Mouse (Mus musculus) midbrain, embryonic 15.5 days (tissue): ENCODE measurements around the gene Spns3. TPM values are rescaled to one million over a fixed set of nuclear protein-coding genes. Genes with fewer than 3 reads are reported as not detected.

Experiments used
- ATAC-seq: fragments of 200-750 bp; cut with Nextera tagmentation; replicated peaks from 2 replicates; pipeline ENCODE4 v1.8.0; 2017; ENCODE audit warnings: moderate TSS enrichment
- H3K27ac ChIP-seq: fragments of 300-500 bp; sonication (generic); 2 replicates; pipeline ENCODE4 v1.5.1; 2015; ENCODE audit warnings: mild to moderate bottlenecking, inconsistent platforms
- H3K27me3 ChIP-seq: fragments of 300-500 bp; sonication (generic); replicated peaks from 2 replicates; pipeline ENCODE4 v1.6.1; 2015; ENCODE audit warnings: inconsistent platforms
- H3K36me3 ChIP-seq: fragments of 300-500 bp; sonication (generic); replicated peaks from 2 replicates; pipeline ENCODE4 v1.6.1; 2015; ENCODE audit warnings: inconsistent platforms
- H3K4me1 ChIP-seq: fragments of 300-500 bp; sonication (generic); 2 replicates; pipeline ENCODE4 v1.6.1; 2015; ENCODE audit warnings: inconsistent platforms
- H3K4me2 ChIP-seq: fragments of 300-500 bp; sonication (generic); 2 replicates; pipeline ENCODE4 v1.6.1; 2015; ENCODE audit warnings: inconsistent platforms, mild to moderate bottlenecking, moderate library complexity
- H3K4me3 ChIP-seq: fragments of 300-500 bp; sonication (generic); 2 replicates; pipeline ENCODE4 v1.5.1; 2015; ENCODE audit warnings: mild to moderate bottlenecking, inconsistent platforms
- H3K9ac ChIP-seq: fragments of 300-500 bp; sonication (generic); 2 replicates; pipeline ENCODE4 v1.6.1; 2015; ENCODE audit warnings: mild to moderate bottlenecking, inconsistent platforms
- H3K9me3 ChIP-seq: fragments of 300-500 bp; sonication (generic); 2 replicates; pipeline ENCODE4 v1.6.1; 2016; ENCODE audit warnings: inconsistent platforms
- WGBS: fragments of 180-500 bp; shearing (Covaris S2); methylation state at CpG from one replicate; pipeline ENCODE4 v1.1.7; 2015; ENCODE audit warnings: mixed read lengths; 5-methylcytosine and 5-hydroxymethylcytosine counted together
- polyA plus RNA-seq: library from polyadenylated mRNA; unstranded; fragments of >200 nt; fragmentation: Nextera tagmentation; extraction: Ambion mirVana; gene quantifications from 2 replicates; pipeline ENCODE4 v1.2.1, GENCODE M21; 2015

The Spns3 gene
- polyA plus RNA-seq, 1 experiment from 2014 or later = not detected

DNA sequence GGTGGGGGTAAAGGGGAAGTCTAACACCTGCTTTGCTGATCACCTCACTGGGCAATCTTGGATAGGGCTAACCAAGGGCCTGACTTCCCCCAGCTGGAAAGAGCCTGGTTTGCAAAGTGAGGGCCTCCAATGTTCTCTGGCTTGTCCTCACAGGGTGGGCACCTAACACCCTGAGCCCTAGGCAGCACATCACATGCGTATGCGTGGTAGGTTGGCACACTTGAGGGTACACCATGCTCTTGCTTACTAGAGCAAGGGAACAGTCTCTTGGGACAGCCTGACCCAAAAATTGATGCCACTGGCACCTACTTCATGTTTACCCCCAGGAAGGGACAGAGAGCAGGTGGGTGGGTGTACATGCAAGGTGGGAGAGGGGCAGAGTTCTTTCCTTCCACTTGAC is 62.6 kb downstream of the Spns3 start:
- WGBS = 91% methylated on average over 2 of the region's 2 CpGs
- H3K4me1 ChIP-seq = peaks cover 39% of the 10 kb centered on the region
- no peak for ATAC-seq
- peak overlapping the region; percentile 63 for H3K4me2 ChIP-seq
- no peaks in the 10 kb centered on the region for H3K36me3 ChIP-seq
- H3K9ac ChIP-seq = peak overlapping the region; percentile 70; the same call in 1 of the 2 replicates
- peak overlapping the region; percentile 81 for H3K27ac ChIP-seq
- no peaks in the 10 kb centered on the region for H3K27me3 ChIP-seq
- peak overlapping the region; percentile 61 for H3K4me3 ChIP-seq
- no peaks in the 10 kb centered on the region for H3K9me3 ChIP-seq

DNA sequence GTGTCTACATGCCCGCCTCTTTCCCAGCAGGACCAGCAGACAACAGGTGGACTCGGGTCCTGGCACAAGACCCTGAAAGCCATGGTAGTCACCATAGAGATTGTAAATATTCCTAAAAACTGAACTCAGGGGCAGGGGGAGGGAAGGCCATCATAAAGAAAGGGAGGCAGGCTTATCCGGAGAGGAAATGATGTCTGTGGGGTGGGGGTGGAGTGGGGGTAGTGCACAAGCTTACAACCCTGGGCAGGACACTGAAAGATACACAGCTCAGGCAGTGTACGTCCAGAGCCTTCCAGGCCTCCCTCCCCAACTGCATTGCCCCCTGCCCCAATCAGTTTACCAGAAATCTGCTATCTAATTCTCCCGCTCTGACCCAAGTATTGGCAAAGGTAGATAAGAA is 63.1 kb downstream of the Spns3 start:
- Histone ChIP-seq H3K27ac (0 out of 2 replicates have a peak overlapping the region, but pooled peaks have one; percentile 14), H3K9me3 (no peaks in the 10 kb centered on the region), H3K4me3 (peak overlapping the region; percentile 61; the same call in 1 of the 2 replicates), H3K9ac (0 out of 2 replicates have a peak overlapping the region, but pooled peaks have one; percentile 70), H3K4me2 (peak overlapping the region; percentile 63), H3K4me1 (peaks cover 39% of the 10 kb centered on the region), H3K27me3 (no peaks in the 10 kb centered on the region), H3K36me3 (no peaks in the 10 kb centered on the region)
- no peak for ATAC-seq
- 60% methylated on average over 5 of the region's 5 CpGs for WGBS

DNA sequence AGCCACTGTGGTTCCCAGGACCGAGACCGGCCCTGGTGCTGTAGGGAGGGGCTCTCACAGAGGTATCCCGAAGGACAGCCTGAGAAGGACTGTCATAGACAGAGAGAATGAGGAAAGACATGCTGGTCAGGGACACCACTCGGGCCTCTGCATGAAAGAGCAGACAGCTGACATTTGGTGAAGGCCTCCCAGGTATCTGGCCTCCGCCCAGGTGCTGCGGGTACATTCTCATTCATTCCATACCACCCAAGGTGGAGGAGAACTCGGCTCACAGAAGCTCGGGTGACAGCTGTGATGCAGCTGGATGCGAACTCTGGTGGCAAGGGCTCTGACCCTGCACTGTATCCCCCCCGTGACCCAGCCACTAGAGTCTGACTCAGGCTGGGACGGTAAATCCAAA is 64.3 kb downstream of the Spns3 start:
- Histone ChIP-seq H3K27me3 (no peaks in the 10 kb centered on the region), H3K9me3 (no peaks in the 10 kb centered on the region), H3K36me3 (no peaks in the 10 kb centered on the region), H3K4me3 (no peak overlapping the region), H3K4me2 (no peak overlapping the region), H3K27ac (no peak overlapping the region), H3K4me1 (peaks cover 39% of the 10 kb centered on the region), H3K9ac (no peak overlapping the region)
- 80% methylated on average over 11 of the region's 11 CpGs for WGBS
- no peak for ATAC-seq

DNA sequence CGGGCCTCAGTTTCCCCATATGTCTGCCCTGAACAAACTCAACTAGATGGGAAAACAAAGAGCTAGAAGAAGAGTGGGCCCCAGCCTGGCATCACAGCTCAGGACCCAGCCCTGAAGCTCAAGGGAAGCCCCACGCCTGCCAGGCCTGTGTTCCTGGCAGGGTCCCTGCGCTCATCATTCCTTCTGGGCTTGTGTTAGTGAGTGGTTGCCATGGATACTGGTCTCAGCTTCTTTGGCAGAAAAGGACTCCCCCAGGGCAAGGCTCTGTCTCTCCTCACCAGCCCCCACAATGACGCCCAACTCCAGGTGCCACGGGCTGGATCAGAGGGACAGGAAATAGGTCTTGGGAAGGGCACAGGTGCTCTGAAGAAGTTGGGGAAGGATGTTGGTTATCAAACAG is 65.1 kb downstream of the Spns3 start:
- ATAC-seq = no peak
- Histone ChIP-seq H3K36me3 (no peaks in the 10 kb centered on the region), H3K9me3 (no peaks in the 10 kb centered on the region), H3K4me3 (no peak overlapping the region), H3K27me3 (no peaks in the 10 kb centered on the region), H3K4me1 (peaks cover 39% of the 10 kb centered on the region), H3K27ac (no peak overlapping the region), H3K4me2 (no peak overlapping the region), H3K9ac (no peak overlapping the region)
- WGBS = 34% methylated on average over 5 of the region's 5 CpGs

DNA sequence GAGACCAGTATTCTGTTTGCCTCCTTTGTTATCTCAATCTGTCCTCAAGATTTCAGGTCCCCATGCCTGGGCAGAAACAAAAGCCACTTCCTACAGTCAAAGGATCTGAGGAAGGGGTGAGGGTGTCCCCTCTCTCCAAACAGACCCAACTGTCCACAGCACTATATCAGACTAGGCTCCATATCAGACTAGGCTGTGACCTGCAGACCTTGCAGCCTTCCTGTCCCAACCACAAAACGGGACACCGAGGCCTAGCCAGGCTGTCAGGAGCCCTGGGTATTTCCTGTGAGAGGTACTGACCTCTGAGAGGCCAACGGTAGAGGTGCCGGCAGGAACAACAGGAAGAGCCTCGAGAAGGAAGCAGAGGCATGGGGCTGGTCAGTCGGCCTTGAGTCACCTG is 65.8 kb downstream of the Spns3 start:
- WGBS = 82% methylated on average over 6 of the region's 6 CpGs
- no peaks in the 10 kb centered on the region for H3K9me3 ChIP-seq
- no peaks in the 10 kb centered on the region for H3K36me3 ChIP-seq
- ATAC-seq = no peak
- H3K4me2 ChIP-seq = no peak overlapping the region
- H3K4me1 ChIP-seq = peaks cover 39% of the 10 kb centered on the region
- H3K27me3 ChIP-seq = no peaks in the 10 kb centered on the region
- H3K9ac ChIP-seq = no peak overlapping the region
- no peak overlapping the region for H3K4me3 ChIP-seq
- H3K27ac ChIP-seq = no peak overlapping the region

DNA sequence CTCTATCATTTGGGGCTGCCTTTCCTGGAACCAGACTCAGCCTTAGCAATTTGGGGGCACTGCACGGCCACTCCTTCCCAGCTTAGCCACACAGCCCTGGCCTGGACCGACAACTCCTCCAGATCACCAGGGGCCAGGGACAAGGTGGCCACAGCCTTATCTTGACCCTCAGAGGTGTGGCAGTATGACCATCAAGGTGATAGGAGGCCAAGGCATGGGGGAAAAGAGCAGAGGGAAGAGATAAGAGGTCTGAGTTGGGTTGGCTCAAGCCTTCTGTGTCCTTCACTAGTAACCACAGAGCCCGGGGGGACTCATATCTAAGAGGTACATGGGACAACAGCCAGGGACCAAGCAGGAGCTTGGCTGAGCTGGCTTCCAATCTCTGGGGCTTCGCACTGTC is 68.4 kb downstream of the Spns3 start:
- Histone ChIP-seq H3K36me3 (no peaks in the 10 kb centered on the region), H3K27ac (no peak overlapping the region), H3K4me3 (no peak overlapping the region), H3K27me3 (no peaks in the 10 kb centered on the region), H3K4me2 (no peak overlapping the region), H3K4me1 (peaks cover 30% of the 10 kb centered on the region), H3K9ac (no peak overlapping the region), H3K9me3 (no peaks in the 10 kb centered on the region)
- WGBS = 90% methylated on average over 4 of the region's 4 CpGs
- ATAC-seq = no peak

DNA sequence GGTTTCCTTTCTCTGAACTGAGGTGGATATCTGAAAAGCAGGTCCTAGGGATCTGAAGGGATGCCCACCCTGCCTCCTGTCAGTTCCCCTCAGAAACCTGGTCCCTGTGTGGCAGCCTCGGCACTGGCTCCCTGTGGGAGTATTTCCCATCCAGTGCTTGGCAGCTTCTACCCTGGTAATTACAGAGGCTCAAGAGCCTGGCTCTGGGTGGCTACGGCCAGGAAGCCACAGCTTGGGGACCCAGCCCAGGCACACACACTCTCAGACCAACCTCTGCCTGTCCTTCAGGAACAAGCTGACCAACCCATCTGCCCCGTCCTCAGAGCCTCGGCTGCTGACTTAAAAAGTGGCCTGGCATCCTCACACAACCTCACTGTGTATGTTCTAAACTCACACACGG is 69.0 kb downstream of the Spns3 start:
- no peak overlapping the region for H3K9ac ChIP-seq
- H3K36me3 ChIP-seq = no peaks in the 10 kb centered on the region
- 87% methylated on average over 5 of the region's 5 CpGs for WGBS
- no peaks in the 10 kb centered on the region for H3K27me3 ChIP-seq
- no peaks in the 10 kb centered on the region for H3K9me3 ChIP-seq
- no peak overlapping the region for H3K27ac ChIP-seq
- ATAC-seq = no peak
- no peak overlapping the region for H3K4me3 ChIP-seq
- peaks cover 25% of the 10 kb centered on the region for H3K4me1 ChIP-seq
- H3K4me2 ChIP-seq = no peak overlapping the region

DNA sequence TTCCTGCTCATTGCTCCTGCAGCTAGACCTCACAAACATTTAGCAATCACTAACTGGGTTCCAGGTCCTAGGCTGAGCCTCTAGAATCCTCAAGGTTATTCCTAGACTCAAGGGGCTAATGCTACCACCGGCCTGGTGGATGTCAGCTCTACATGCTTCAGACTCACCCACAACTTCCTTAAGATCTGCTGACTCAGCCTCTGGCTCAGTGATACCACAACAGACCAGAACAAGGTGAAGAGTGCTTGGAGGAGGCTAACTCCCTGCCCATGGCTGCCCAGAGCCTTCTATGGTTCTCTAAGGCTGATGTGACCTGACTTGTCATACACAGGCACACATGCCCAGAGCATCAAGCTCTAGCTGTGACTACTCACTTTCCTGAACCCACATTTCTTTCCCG is 70.8 kb downstream of the Spns3 start:
- Histone ChIP-seq H3K27ac (no peak overlapping the region), H3K27me3 (no peaks in the 10 kb centered on the region), H3K36me3 (no peaks in the 10 kb centered on the region), H3K9me3 (no peaks in the 10 kb centered on the region), H3K4me2 (no peak overlapping the region), H3K4me3 (no peak overlapping the region), H3K4me1 (peaks cover 8% of the 10 kb centered on the region), H3K9ac (no peak overlapping the region)
- ATAC-seq = no peak
- WGBS = 89% methylated on average over 2 of the region's 2 CpGs

DNA sequence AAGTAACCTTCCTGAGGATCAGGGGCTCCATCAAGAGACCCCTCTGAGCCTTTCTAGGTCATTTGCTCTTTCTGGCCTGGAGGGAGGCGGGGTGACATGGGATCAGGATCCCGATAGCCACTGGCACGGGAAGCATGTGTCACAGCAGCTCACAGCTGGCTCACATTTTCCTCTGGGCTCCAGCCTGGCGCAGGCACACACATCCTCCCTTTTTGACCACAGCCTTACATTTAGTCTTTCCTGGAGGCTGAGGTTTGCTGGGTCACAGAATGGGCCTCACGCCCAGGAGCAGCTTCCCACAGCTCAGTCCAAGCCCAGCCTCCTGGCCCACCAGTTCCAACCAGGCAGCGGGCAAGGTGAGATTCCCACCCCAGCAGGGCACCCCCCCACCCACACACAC is 72.1 kb downstream of the Spns3 start:
- no peak overlapping the region for H3K4me3 ChIP-seq
- H3K9ac ChIP-seq = no peak overlapping the region
- 72% methylated on average over 6 of the region's 6 CpGs for WGBS
- ATAC-seq = no peak
- no peak overlapping the region for H3K27ac ChIP-seq
- H3K27me3 ChIP-seq = no peaks in the 10 kb centered on the region
- no peak overlapping the region for H3K4me2 ChIP-seq
- peaks cover 7% of the 10 kb centered on the region for H3K4me1 ChIP-seq
- H3K36me3 ChIP-seq = no peaks in the 10 kb centered on the region
- H3K9me3 ChIP-seq = no peaks in the 10 kb centered on the region

DNA sequence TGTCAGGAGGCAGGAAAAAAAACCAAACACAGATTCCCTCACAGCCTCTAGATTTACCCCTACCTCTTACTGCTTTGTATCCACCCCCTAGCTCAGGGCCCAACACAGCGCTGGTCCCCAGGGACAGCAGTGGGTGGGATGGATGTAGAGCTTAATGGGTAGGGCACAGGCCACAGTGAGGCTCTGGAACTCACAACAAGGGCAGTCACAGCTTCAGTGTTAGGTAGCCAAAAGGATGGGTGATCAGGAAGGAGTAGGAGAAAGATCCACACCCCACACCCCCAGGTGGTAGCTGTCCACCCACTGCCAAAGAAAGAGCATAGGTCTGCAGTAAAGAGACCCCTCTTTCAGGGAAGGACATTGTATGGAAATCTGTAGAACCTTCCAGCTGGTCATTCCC is 72.7 kb downstream of the Spns3 start:
- Histone ChIP-seq H3K9ac (no peak overlapping the region), H3K27me3 (no peaks in the 10 kb centered on the region), H3K4me3 (no peak overlapping the region), H3K9me3 (no peaks in the 10 kb centered on the region), H3K4me1 (peaks cover 7% of the 10 kb centered on the region), H3K36me3 (0 out of 2 replicates have a peak, but pooled peaks cover 5% of the 10 kb centered on the region), H3K4me2 (no peak overlapping the region), H3K27ac (no peak overlapping the region)
- 0 out of 2 replicates have a peak, but pooled peaks have one; percentile 44 for ATAC-seq
- WGBS = 86% methylated on average over 1 of the region's 1 CpGs

DNA sequence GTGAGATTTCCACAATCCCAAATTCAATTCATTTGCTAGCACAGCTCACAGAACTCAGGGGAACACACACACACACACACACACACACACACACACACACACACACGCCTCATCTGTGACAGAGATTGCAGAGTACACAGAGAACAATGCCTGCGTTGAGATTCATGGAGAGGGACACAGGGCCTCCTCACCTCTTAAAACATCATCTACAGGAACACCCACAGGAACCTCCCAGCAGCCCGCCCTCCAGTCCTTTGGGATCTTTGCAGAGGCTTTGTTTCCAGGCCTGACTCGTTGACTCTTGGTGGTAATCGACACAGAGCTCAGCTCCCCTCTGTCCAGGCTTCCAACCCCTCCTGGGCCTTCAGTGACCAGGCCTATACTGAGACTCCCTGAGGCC is 73.1 kb downstream of the Spns3 start:
- H3K9me3 ChIP-seq = no peaks in the 10 kb centered on the region

DNA sequence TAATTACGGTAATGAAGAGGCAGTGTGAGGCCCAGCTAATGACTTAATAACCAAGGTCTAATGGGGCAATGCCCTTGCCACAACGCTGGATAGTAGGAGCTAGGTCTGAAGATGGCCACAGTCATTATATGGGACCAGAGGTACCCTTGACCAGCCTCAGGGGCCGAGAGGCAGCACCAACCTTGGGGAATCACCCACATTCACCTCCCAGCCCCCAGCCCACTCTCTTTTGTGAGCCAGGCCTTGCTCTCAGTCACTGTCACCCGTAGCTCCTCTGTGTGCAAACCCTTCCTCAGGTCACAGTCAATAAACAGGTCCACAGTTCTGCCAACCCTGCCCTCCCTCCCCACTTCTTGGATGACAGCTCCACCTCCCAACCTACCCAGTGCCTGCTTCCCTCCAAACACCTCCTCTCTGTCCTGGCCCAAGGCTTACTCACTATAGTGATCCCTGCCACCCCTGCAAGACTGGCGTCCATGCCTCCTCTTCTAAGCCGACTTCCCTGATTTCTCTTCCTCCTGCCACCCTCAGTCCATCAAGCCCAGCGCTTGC is 74.2 kb downstream of the Spns3 start:
- 0 out of 2 replicates have a peak, but pooled peaks cover 5% of the 10 kb centered on the region for H3K36me3 ChIP-seq
- no peaks in the 10 kb centered on the region for H3K9me3 ChIP-seq
- no peak overlapping the region for H3K4me2 ChIP-seq
- no peaks in the 10 kb centered on the region for H3K27me3 ChIP-seq
- no peak for ATAC-seq
- 82% methylated on average over 7 of the region's 7 CpGs for WGBS
- no peak overlapping the region for H3K4me3 ChIP-seq
- H3K9ac ChIP-seq = no peak overlapping the region
- peaks cover 7% of the 10 kb centered on the region for H3K4me1 ChIP-seq
- no peak overlapping the region for H3K27ac ChIP-seq

More for the DNA sequence above, 73.1 kb downstream of the Spns3 start:
- Histone ChIP-seq H3K4me1 (peaks cover 7% of the 10 kb centered on the region), H3K36me3 (0 out of 2 replicates have a peak, but pooled peaks cover 5% of the 10 kb centered on the region), H3K4me3 (no peak overlapping the region), H3K4me2 (no peak overlapping the region), H3K27me3 (no peaks in the 10 kb centered on the region), H3K27ac (0 out of 2 replicates have a peak overlapping the region, but pooled peaks have one; percentile 12), H3K9ac (no peak overlapping the region)
- WGBS = 37% methylated on average over 5 of the region's 5 CpGs
- no peak for ATAC-seq

DNA sequence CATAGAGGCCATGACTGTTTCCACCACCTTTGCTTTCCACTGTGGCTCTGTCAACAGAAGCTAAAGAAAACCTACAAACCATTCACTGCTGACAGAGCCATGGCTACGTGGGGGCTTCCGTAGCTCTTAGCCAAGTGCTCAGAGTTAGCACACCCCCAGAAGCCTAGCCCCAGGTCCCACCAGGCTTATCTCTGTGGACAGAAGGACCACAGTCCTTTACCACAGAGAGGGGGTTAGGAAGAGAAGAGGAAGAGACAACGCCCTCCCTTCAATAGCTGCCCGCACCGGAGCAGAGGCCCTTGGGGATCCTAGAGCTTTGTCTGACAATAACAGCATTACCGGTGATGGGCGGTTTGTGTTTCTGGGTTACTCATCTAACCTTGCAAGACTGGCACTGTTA is 74.9 kb downstream of the Spns3 start:
- WGBS = 84% methylated on average over 7 of the region's 7 CpGs
- no peaks in the 10 kb centered on the region for H3K9me3 ChIP-seq
- no peak for ATAC-seq
- H3K4me3 ChIP-seq = no peak overlapping the region
- H3K36me3 ChIP-seq = 0 out of 2 replicates have a peak, but pooled peaks cover 5% of the 10 kb centered on the region
- no peak overlapping the region for H3K4me2 ChIP-seq
- H3K9ac ChIP-seq = no peak overlapping the region
- H3K27ac ChIP-seq = no peak overlapping the region
- no peaks in the 10 kb centered on the region for H3K27me3 ChIP-seq
- peaks cover 7% of the 10 kb centered on the region for H3K4me1 ChIP-seq
